Comparison of ENCODE assay signal across 19 mouse cellular contexts in genomic region chr2:93806487-93807201, GRCm38 (mm10). TPM values are rescaled to one million over a fixed set of nuclear protein-coding genes. Genes with fewer than 3 reads are reported as not detected.
DNase-seq lines count a peak whose midpoint lies in the region; ATAC-seq and TF ChIP-seq lines count a peak whose summit lies in the region.
"Had no signal": no experiment of that assay in that cellular context is flagged by ENCODE, and none has a peak within 500 bp of the region (broad histone marks: within the 10 kb centered on the region; RNA-seq: fewer than 3 reads in every experiment).

No protein-coding gene starts in this region.

- H3K27me3 ChIP-seq in cerebellum, adult 2 months (ENCODE audit: control insufficient read depth, insufficient read depth, low read length) = no peaks in the 10 kb centered on the region
- H3K27me3 ChIP-seq in intestine, postnatal 0 days (replicated peaks; ENCODE audit: control insufficient read depth, insufficient read depth, low read length) = no peaks in the 10 kb centered on the region
- no peaks in the 10 kb centered on the region for H3K27me3 ChIP-seq in intestine, embryonic 15.5 days (replicated peaks)
- H3K27me3 ChIP-seq in lung, embryonic 14.5 days (ENCODE audit: insufficient read depth, low read length) = no peaks in the 10 kb centered on the region
- H3K27me3 ChIP-seq: forebrain, embryonic 13.5 days; liver, embryonic 15.5 days had no signal

- no peaks in the 10 kb centered on the region for H3K9me3 ChIP-seq in intestine, postnatal 0 days (ENCODE audit: control insufficient read depth)
- no peaks in the 10 kb centered on the region for H3K9me3 ChIP-seq in intestine, embryonic 15.5 days
- H3K9me3 ChIP-seq in lung, embryonic 14.5 days (ENCODE audit: low read depth, low read length) = no peaks in the 10 kb centered on the region
- H3K9me3 ChIP-seq: forebrain, embryonic 13.5 days; liver, embryonic 15.5 days had no signal

- H3K4me3 ChIP-seq in cerebellum, adult 2 months (replicated peaks; ENCODE audit: insufficient read depth, low read depth, low read length) = no peak overlapping the region
- no peak overlapping the region for H3K4me3 ChIP-seq in intestine, postnatal 0 days (ENCODE audit: low read depth, low read length)
- no peak overlapping the region for H3K4me3 ChIP-seq in intestine, embryonic 15.5 days (replicated peaks)
- H3K4me3 ChIP-seq in lung, embryonic 14.5 days (ENCODE audit: low read depth, low read length) = no peak overlapping the region
- H3K4me3 ChIP-seq: forebrain, embryonic 13.5 days; heart, adult 2 months; liver, embryonic 15.5 days had no signal

- DNase-seq in cerebellum, adult 2 months = peak; percentile 24 to 44
- DNase-seq in cerebellum, adult 9-10 months = no peak
- DNase-seq in lung, embryonic 14.5 days = no peak
- DNase-seq in lung, postnatal 4 days = no peak
- DNase-seq in gastrocnemius, postnatal 25 days = peak; percentile 66
- DNase-seq in Muller cell, postnatal 12 days (ENCODE audit: inconsistent ontology term) = no peak
- DNase-seq: adrenal gland, adult 2 months; heart, adult 2 months; heart, postnatal 4 days; kidney, adult 18-20 months; kidney, postnatal 14 days; retina, postnatal 1 day; thymus, postnatal 14 days had no signal

- no peak overlapping the region for H3K4me2 ChIP-seq in intestine, postnatal 0 days (replicated peaks; ENCODE audit: low read depth)
- H3K4me2 ChIP-seq in intestine, embryonic 15.5 days (replicated peaks) = no peak overlapping the region
- H3K4me2 ChIP-seq in lung, embryonic 14.5 days = no peak overlapping the region
- H3K4me2 ChIP-seq: forebrain, embryonic 13.5 days; liver, embryonic 15.5 days had no signal

- H3K9ac ChIP-seq in intestine, postnatal 0 days (ENCODE audit: low read depth, low read length) = no peak overlapping the region
- H3K9ac ChIP-seq in intestine, embryonic 15.5 days = no peak overlapping the region
- no peak overlapping the region for H3K9ac ChIP-seq in lung, embryonic 14.5 days
- H3K9ac ChIP-seq: forebrain, embryonic 13.5 days; liver, embryonic 15.5 days had no signal

- TF ChIP-seq POLR2A in cerebellum, adult 2 months (IDR thresholded peaks at IDR 0.05; ENCODE audit: borderline replicate concordance, insufficient read depth, low read length) = no peak

- WGBS in cerebellum, adult 2 months = 74% methylated on average over 6 of the region's 6 CpGs
- 93% methylated on average over 6 of the region's 6 CpGs for WGBS in intestine, postnatal 0 days
- 91% methylated on average over 6 of the region's 6 CpGs for WGBS in intestine, embryonic 15.5 days
- 92% methylated on average over 6 of the region's 6 CpGs for WGBS in lung, embryonic 14.5 days

- no peak for ATAC-seq in intestine, postnatal 0 days
- no peak for ATAC-seq in intestine, embryonic 15.5 days
- no peak for ATAC-seq in lung, embryonic 14.5 days (ENCODE audit: insufficient read depth)
- ATAC-seq: forebrain, embryonic 13.5 days; hindbrain, embryonic 16.5 days; midbrain, embryonic 16.5 days had no signal

- H3K36me3 ChIP-seq in intestine, postnatal 0 days (ENCODE audit: control insufficient read depth, insufficient read depth) = peaks cover 74% of the 10 kb centered on the region
- peaks cover 20% of the 10 kb centered on the region for H3K36me3 ChIP-seq in intestine, embryonic 15.5 days
- H3K36me3 ChIP-seq in lung, embryonic 14.5 days (ENCODE audit: insufficient read depth) = peaks cover 83% of the 10 kb centered on the region

- no peak; the same call in 1 of the 2 replicates for TF ChIP-seq CTCF in cerebellum, adult 2 months (IDR thresholded peaks at IDR 0.05; ENCODE audit: borderline replicate concordance, insufficient read depth, low read depth, low read length)
- TF ChIP-seq CTCF in intestine, postnatal 0 days (IDR thresholded peaks at IDR 0.05; ENCODE audit: low read depth) = peak; percentile 45; the same call in 1 of the 2 replicates
- TF ChIP-seq CTCF in lung, embryonic 14.5 days (IDR thresholded peaks at IDR 0.05; ENCODE audit: low read depth) = peak; percentile 43

- no peak overlapping the region for H3K27ac ChIP-seq in cerebellum, adult 2 months (ENCODE audit: insufficient read depth, low read length)
- H3K27ac ChIP-seq in intestine, postnatal 0 days (ENCODE audit: low read depth, low read length) = no peak overlapping the region
- H3K27ac ChIP-seq in intestine, embryonic 15.5 days = no peak overlapping the region
- no peak overlapping the region for H3K27ac ChIP-seq in lung, embryonic 14.5 days (ENCODE audit: low read depth)
- H3K27ac ChIP-seq: forebrain, embryonic 13.5 days; heart, adult 2 months; liver, embryonic 15.5 days had no signal

- H3K4me1 ChIP-seq in cerebellum, adult 2 months (ENCODE audit: control insufficient read depth, insufficient read depth, low read length) = peaks cover 19% of the 10 kb centered on the region
- H3K4me1 ChIP-seq in intestine, postnatal 0 days (replicated peaks; ENCODE audit: control insufficient read depth, insufficient read depth, low read length) = no peaks in the 10 kb centered on the region
- no peaks in the 10 kb centered on the region for H3K4me1 ChIP-seq in intestine, embryonic 15.5 days (replicated peaks)
- no peaks in the 10 kb centered on the region for H3K4me1 ChIP-seq in lung, embryonic 14.5 days (ENCODE audit: insufficient read depth)
- H3K4me1 ChIP-seq: forebrain, embryonic 13.5 days had no signal

RNA-seq across cellular contexts. Expression of gene Ext2, which starts 15.7 kb away (rescaled TPM):
- polyA plus RNA-seq in cerebellum, adult 2 months (2012; rRNA removed) = 40.1 and 42.3 TPM in 2 replicates
- polyA plus RNA-seq in intestine, postnatal 0 days (2015; fragmentation: Nextera tagmentation; extraction: Ambion mirVana) = 40.8 and 43.1 TPM in 2 replicates
- polyA plus RNA-seq in intestine, embryonic 15.5 days (2015; fragmentation: Nextera tagmentation; extraction: Ambion mirVana) = 92.9 and 93.6 TPM in 2 replicates
- polyA plus RNA-seq in lung, embryonic 14.5 days (2014; fragmentation: Nextera tagmentation; extraction: Ambion mirVana) = 138 and 140 TPM in 2 replicates
- 10 to 100 TPM; 30.7 to 34.6 TPM for total RNA-seq in gastrocnemius, postnatal 25 days (2021)

RNA-seq across cellular contexts. Expression of gene Accs, which starts 43.1 kb away (rescaled TPM):
- 10.6 and 12.8 TPM in 2 replicates for polyA plus RNA-seq in cerebellum, adult 2 months (2012; rRNA removed)
- 7.6 and 8.4 TPM in 2 replicates for polyA plus RNA-seq in intestine, postnatal 0 days (2015; fragmentation: Nextera tagmentation; extraction: Ambion mirVana)
- polyA plus RNA-seq in intestine, embryonic 15.5 days (2015; fragmentation: Nextera tagmentation; extraction: Ambion mirVana) = 5.4 and 6.8 TPM in 2 replicates
- polyA plus RNA-seq in lung, embryonic 14.5 days (2014; fragmentation: Nextera tagmentation; extraction: Ambion mirVana) = 10.0 and 11.3 TPM in 2 replicates
- 1 to 10 TPM; 2.3 to 4.1 TPM for total RNA-seq in gastrocnemius, postnatal 25 days (2021)

Comparison
In these comparisons a context has a peak if more than half of its experiments do, and no peak if none do; other contexts are left out.
1. DNase-seq: peak in cerebellum, adult 2 months (2 of 2) and gastrocnemius, postnatal 25 days (single experiment); none in cerebellum, adult 9-10 months (single experiment), lung, embryonic 14.5 days (single experiment), lung, postnatal 4 days (0 of 2) and Muller cell, postnatal 12 days (single experiment).